Mouse (Mus musculus) naive thymus-derived CD4-positive, alpha-beta T cell, adult 2 months (primary cell): ENCODE measurements around the gene Atp8a2.
A peak's percentile ranks its signal among the peaks of the same experiment; 100 is the strongest.

ENCODE experiments used
- DNase-seq: peaks from one replicate; pipeline ENCODE4 v3.0.0-alpha.2; 2011; ENCODE audit warnings: low read depth

Atp8a2 gene

DNA sequence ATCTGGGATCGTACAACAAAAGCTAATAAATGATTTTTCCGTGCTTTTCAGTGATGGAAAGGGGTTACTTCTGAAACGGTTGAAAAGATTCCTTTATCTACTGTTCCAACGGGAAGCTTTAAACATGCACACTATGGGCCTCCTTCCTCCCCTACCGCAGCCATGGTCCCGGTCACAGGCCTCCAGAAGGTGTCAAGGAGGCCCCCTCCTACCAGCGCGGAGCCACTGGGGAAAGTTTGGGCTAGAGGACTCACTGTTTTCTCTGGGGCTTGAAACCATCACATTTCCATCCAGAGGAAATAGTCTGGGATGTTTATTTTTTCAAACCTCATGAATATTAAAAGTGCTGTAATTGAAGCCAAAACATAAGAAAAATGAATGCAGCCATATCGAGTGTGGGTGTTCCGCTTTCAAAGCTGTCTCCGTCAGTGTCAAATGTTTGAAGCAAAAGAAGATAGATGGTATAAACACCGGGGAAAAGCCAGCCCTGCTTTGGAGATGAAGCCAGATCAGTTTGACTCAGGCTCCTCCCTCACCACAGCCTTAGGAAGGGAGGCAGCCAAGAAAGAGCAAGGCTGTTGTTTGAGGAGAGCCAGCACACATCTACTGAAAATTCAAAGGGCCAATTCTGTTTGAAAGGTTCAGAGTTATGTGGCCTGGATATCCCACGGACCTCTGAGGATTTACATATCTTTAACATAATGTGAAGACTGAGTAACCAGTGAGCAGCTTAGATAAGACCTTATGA, 481.1 kb downstream of the Atp8a2 start:
- DNase-seq = no peak

DNA sequence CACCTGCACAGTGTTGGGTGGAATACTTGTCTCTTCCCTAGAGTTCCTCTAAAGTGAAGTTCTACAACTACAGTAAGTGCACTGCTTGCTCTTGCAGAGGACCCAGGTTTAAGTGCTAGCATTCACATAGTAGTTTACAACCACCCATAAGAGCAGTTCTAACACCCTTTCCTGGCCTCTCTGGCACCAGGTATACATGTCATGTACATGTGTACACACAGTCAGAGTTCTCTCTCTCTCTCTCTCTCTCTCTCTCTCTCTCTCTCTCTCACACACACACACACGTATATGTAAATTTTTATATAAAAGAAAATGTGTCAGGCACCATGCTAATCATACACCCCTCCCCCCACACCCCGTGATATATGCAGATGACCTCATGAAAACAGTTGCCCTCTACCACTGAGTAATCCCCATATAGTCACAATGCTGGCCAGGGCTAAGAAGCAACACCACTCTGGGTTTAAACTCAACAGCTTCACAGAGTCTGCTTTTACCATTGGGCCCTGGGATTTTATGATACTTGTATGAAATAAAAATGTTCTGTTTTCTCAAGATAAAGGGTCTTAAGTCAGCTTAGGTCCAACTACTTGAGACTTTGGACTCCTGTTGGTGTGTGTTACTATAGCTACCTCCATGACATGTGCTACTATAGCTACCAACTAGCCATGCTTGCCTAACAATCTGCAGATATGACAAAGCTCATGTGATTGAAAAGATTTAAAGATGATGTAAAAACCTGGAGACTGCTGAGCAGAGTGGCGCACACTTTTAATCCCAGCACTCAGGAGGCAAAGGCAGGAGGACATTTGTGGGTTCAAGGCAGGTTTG, 487.3 kb downstream of the Atp8a2 start:
- DNase-seq = no peak

DNA sequence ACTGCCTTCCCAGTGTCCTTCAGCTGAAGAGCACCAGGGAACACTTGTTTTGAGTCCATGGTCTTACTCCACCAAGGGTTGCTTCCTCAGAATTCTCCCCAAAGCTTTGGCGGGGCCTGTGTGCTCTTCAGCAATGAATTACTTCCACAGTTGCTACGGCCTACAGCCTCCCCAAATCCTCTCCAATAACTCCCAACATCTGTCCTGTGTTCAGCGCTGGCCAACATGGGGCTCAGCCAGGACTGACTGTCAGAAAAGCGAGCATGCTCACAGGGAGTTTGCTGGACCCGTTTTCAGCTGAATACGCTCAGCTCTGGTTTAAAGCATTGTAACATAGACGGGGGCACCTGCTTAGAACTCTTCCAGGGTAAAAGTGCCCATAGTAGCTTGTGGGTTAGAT, 489.0 kb downstream of the Atp8a2 start:
- DNase-seq = no peak

DNA sequence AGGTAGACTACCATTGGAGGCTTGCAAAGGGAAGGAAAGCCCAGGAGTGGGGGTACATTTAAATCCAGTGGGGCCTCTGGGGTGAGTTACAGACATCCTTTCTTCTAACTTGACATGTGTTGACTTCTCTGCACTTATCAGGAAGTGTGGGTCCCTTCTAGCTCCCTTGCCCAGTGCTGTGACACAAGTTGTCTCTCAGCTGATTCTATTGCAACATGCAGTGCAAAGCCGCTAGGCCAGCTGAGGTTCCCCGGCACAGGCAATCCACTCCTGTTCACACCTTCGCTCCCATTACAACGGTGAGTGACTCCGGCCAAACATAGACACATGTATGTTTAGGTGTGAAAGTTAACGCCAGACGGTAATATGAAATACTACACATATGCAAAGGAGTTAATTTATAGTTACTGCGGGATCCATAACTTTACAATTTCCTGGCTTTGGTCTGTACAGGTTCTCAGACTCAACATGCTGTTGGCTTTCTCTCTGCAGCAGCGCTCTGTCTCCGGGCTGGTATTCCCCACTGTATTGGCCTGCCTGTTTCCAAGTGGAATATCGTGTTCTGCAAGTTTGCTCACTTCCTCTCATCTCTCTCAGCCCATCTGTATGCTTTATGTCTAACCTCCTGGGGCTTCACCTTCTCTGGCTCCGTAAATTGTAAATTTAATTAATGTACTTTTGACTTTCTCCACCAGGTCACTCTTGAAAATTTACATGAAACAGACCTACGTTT, 491.5 kb downstream of the Atp8a2 start:
- DNase-seq = no peak

DNA sequence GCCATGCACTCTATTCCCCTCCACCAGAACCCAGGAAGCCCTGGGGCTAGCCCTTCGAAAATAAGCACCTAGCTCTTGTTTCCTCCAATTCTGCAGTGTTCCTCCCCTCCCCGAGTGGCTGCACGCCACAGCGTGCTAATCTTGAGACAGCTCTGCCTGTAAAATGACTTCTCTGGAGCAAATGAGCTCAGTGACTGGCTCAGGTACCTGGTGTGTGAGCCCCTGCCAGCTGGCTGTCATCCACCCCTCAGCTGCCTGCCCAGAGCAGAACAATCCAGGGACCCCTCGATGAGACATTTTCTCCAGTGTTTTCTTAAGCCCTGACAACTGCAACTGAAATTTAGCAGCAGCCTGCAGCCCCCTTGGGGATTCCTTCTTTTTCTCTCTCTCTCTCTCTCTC, 495.5 kb downstream of the Atp8a2 start:
- no peak for DNase-seq

DNA sequence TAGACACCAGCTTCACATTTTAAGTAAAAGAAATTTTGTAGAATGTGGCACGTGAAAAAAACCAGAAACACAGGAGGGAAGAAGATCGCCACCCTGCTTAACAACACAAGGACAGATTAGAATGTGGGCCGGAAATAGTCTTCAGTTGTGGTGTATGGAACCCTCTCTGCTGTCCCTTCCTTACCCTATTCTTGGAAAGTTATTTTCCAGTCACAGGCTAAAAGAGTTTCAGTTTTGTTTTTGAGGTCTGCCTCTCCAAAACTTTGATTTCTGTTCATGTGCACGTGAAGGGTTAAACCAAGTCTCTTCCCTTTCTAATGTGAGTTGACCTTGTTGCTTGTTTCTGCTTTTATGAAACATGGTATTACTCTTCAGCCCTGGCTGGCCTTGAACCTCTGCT, 501.8 kb downstream of the Atp8a2 start:
- peak; percentile 36 for DNase-seq

DNA sequence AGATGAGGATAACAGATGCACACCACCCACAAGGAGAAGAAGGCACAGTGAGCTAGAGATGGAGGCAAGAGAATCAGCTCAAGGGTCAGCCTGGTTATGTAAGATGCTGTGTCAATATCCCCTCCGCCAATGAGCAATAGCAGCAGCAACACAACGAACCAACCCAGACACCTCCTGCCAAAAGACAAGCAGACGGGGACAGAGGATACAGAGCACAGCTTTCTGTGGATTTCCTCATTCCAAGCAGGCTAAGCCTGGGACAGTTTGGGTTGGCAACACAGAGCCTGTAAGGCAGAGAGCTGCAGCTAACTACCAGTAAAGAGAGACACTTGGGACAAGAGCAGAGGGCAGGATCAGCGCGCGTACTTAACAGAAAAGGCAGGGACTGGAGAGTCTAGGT, 504.8 kb downstream of the Atp8a2 start:
- no peak for DNase-seq

DNA sequence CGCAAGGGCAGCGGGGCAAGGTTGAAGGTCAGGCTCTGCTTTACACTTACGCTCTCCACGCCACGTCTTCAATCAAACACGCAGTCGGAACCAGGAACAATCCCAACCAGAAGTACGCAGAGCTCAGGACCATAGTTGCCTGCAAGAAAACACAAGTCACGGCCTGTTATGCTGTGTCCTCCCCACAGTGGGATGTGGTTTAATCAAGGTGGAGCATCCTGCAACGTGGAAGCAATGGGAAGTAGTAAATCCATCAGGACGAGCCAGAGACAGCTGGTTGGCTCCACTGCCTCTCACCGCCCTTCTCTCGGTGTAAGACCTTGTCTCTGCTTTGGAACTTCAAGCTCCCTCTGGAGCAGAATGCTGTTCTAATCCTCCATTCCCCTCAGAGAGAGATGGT, 505.6 kb downstream of the Atp8a2 start:
- DNase-seq = no peak

DNA sequence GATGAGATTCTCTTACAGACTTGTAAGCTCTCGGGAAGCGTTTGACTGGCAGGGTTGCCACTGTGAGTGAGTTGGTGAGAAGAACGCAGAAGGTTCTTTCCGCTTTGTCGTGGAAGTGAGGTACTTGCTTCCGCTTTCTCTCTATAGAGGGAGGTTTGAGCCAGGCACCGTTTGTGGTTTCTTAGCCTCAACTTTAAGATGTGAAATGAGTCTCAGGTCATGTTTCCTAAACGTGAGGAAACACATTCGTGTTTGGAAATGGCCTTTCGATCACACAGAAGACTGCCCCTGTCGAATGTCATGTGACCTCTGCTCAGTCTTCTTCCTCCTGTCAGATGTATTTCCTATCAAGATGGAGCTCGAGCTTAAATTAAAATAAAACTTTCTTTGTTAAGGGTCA, 506.0 kb downstream of the Atp8a2 start:
- peak; percentile 63 for DNase-seq

DNA sequence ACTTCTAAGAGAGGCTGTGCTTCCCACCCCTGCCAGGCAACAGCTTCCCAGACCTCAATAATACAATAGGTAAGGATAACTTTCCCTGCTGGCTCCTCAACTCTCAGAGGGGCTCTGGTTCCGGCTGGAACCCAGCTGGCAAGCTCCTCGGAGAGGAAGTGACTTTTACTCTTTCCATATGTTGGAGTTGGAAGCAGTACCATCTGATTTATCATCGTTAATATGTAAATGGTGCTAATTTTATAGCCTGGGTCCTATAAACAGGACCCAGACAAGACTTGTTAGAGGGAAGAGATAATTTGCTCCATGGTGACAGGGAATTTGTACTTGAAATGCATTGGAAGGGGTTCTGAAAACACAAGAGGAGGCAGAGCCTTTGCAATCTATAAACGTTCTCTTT, 507.4 kb downstream of the Atp8a2 start:
- DNase-seq = no peak

DNA sequence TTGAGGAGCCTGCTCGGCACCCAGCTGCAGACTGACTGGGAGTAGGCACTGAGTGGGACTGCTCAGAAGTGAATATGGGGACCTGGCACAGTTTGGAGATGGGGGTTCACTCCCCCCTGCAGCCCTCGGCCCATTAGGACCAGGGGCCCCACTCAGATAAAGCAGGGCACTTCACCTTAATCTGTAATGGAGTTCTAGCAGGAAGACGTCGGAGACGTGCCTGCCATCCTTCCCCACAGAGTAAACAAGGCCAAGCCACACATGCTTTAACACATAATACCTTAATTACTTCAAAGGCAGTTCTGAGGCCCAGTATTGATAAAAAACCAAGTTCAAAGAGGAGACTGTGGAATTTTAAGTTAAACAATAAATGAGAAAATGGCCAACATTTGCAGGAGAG, 510.8 kb downstream of the Atp8a2 start:
- DNase-seq = no peak

DNA sequence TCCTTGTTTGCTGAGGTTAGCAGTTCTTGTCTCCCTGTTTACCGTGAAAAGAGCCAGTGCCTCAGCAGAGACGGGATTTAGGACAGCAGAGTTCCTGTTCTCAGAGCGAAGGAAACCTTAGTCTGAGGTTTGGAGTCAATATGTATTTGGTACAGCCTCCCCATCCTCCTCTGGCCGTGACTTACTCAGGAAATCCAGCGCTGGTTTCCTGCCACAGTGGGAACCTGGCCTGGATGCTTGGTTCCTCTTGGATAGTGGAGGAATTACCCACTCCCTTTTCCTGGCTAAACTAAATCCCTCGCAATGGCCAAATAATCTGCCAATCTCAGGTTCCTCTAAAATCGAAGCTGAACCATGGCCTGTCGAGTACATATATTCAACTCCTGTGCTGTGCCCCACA, 511.6 kb downstream of the Atp8a2 start:
- no peak for DNase-seq

DNA sequence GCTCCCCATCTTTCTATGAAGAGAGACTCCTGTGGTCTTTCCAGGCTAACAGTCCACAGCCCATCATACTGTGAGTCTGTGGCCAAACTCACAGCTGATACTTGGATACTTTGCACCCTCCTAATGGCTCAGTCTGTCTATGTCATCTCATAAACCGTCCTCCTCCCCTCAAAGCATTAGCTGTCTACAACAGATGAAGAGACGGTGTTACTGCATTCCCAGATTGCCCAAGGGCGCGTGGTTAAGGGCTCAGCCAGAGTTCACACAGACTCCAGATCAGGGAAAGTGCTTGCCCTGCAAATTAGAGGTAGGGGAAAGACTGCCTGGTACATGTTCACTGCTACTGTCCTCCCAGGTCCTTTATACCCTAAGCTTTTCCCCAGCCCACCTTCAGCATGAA, 515.1 kb downstream of the Atp8a2 start:
- no peak for DNase-seq

DNA sequence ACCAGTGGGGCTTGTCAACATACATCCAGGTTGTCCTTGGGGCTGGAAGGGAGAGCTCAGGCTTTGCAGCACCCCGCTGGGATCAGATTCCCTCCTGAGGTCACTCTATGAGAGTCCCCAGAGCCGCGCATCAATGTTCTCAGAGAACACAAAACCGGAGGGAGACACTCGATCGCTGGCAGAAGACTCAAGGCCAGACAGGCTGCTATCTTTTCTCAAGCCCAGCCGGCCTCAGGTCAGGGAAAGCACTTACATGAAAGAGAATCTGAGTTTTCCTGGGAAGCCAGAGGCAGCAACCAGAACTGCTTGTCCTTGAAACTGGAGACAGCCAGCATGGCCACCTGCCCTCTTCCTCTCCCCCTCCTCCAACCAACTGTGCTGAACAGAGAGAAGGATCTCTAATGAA, 519.4 kb downstream of the Atp8a2 start:
- no peak for DNase-seq

DNA sequence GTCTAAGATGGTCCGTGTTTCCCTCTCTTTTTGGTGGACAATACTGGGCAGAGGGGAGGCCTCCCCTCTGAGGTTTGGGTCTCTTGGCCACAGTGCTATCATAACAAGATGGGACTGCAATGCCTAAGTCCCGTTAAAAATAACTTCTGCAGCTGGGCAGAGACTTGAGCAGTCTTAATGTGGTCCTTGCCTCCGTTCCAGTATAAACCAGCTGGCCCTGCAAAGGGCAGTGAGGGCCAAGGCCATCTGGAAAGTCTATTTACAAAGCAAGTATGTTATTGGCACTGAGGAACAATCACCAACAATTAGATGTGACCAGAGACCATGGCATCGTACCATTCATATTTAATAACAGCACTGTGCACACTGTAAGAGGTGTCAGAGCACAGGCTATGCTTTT, 521.6 kb downstream of the Atp8a2 start:
- DNase-seq = no peak

DNA sequence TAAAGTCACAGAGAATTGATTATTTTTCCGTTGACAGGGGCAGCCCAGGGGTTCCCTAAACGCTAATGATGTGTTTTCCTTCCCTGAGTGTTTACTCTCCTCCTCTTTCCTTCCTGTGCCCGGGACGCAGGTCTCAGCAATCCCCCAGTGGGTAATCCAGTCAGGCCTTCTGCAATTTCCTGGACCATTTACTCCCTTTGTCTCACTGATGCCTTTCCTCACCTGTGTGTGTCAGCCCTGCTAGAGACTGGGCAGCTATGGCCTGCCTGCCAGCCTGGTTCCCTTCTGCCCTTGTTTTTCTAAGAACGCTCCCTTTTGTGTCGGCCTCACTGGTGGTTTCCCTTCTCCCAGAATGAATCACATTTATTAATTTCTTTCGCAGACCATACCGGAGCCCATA, 522.4 kb downstream of the Atp8a2 start:
- no peak for DNase-seq

DNA sequence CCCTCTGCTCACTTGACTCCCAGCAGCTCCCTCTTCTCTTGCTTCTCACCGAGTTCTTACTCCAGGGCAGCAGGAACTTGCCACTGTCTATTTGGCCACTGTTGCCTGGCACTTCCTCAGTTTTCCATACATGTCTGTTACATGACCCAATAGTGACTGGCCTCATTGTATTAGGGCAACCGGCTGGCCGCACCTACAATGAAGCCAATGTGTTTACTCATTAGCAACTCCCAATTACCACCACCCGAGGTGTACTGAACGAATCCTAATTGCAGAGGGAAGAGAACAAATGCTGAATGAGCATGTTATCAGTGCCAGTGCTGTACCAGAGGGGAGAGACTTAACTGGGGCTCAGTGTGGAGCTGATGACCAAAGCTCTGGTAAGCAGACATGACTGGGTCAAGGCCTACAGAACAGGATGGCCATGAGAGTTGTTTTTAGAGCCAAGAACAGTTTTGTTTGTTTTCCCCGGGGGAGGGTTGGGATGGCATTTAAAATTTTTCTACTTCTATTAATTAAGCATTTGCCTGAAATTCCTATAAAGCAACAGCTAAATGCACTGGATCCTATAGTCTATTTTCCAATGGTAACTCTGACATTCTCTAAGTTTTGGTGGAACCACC, 524.0 kb downstream of the Atp8a2 start:
- no peak for DNase-seq

DNA sequence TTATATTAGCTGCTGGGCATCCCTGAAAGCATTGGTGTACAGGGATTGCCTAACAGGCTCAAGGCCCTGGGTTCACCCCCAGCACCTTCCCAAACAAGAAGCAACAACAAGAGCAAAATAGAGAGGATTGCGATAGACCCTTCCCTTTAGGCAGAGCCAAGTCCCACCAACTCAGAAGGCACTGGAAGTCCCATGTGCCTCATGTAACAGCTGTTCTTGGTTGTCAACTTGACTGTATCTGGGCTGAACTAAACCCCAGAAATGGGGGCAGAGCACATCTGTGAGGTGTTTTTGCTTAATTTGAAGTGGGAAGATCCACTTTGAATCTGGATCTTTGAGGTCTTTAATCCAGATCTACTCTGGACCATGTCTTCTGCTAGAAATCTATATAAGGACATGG, 539.9 kb downstream of the Atp8a2 start:
- no peak for DNase-seq

DNA sequence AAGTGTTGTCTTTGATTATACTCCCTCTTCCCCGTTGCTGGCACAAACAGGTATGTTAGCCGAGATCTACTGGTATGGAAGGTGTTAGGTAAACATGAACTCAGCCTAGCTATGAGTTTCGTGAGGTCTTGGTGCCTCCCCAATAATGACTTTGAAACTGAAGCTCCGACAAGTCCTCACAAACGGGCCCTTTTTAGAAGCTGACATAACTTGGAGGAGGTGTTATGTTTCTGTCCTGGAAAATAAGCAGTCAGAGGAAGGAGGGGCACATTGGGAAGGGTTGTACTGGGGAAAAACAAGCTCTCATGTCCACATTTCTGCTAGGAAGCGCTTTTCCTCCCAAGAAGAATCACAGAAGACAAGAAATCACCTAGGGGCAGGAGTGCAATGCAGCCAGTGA, 540.4 kb downstream of the Atp8a2 start:
- DNase-seq = no peak

DNA sequence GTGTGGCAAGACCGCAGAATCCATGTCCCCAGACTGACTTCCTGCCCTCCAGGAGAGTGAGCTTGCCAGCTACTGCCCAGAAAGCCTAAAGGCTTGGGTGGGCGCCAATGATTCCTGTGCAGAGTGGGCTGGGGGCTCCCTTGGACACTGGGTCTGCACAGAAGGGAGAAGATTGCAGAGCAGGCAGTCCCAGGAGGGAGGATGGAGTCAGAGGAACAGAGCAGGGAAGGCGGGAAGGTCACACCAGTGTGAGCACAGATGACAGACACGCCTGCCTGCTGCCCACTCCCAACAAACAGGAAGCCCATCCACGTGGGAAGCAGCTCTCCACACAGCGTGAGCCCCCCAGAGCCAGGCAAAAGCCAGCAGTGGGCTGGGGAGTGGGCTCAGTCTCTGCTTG, 547.6 kb downstream of the Atp8a2 start:
- DNase-seq = no peak

DNA sequence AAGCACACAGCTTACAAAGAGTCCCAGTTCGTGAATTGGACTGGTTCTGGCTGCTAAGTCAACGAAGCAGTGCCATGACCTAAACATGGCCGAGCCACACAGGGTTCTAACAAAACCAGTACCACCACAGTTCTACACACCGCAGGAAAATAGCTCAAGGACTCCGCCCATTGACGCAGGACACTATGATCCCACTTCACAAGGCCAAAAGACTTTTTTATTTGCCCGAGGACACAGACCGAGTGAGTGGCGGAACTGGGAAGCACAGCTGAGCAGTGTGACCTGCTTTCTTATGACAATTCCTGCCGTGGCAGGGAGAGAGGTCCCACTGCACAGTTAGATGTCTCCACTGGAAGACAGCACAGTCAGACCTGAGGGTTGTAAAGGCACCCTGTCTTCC, 548.4 kb downstream of the Atp8a2 start:
- DNase-seq = no peak
